Mouse (Mus musculus) stomach, postnatal 0 days (tissue): ENCODE results near the gene Ttc7. TPM values are rescaled to one million over a fixed set of nuclear protein-coding genes. Genes with fewer than 3 reads are reported as not detected.

Experiments used
- ATAC-seq: fragments of 200-750 bp; cut with Nextera tagmentation; 2 replicates; pipeline ENCODE4 v1.8.0; 2017; ENCODE audit not compliant: low FRiP score, low TSS enrichment
- DNase-seq: peaks from one replicate; pipeline ENCODE4 v3.0.0-alpha.2; 2016; ENCODE audit warnings: low spot score
- H3K27ac ChIP-seq: fragments of 300-500 bp; sonication (generic); replicated peaks from 2 replicates; pipeline ENCODE4 v1.5.1; 2014; ENCODE audit warnings: mild to moderate bottlenecking, control low read depth
- H3K27me3 ChIP-seq: fragments of 300-500 bp; sonication (generic); 2 replicates; pipeline ENCODE4 v1.6.1; 2014; ENCODE audit warnings: low read length; ENCODE audit not compliant: control insufficient read depth, insufficient read depth
- H3K36me3 ChIP-seq: fragments of 300-500 bp; sonication (generic); 2 replicates; pipeline ENCODE4 v1.6.1; 2014; ENCODE audit warnings: low read length, mixed read lengths; ENCODE audit not compliant: control insufficient read depth, insufficient read depth
- H3K4me1 ChIP-seq: fragments of 300-500 bp; sonication (generic); replicated peaks from 2 replicates; pipeline ENCODE4 v1.6.1; 2014; ENCODE audit warnings: antibody characterized with exemption; ENCODE audit not compliant: control insufficient read depth, insufficient read depth
- H3K4me2 ChIP-seq: fragments of 300-500 bp; sonication (generic); replicated peaks from 2 replicates; pipeline ENCODE4 v1.6.1; 2014; ENCODE audit warnings: low read depth, mild to moderate bottlenecking, control low read depth, moderate library complexity
- H3K4me3 ChIP-seq: fragments of 300-500 bp; sonication (generic); 2 replicates; pipeline ENCODE4 v1.5.1; 2014; ENCODE audit warnings: low read depth, low read length, control low read depth
- H3K9ac ChIP-seq: fragments of 300-500 bp; sonication (generic); 2 replicates; pipeline ENCODE4 v1.6.1; 2014; ENCODE audit warnings: mild to moderate bottlenecking, low read length, control low read depth, mixed read lengths
- H3K9me3 ChIP-seq: fragments of 300-500 bp; sonication (generic); 2 replicates; pipeline ENCODE4 v1.6.1; 2016; ENCODE audit warnings: low read length; ENCODE audit not compliant: control insufficient read depth
- CTCF ChIP-seq: IDR thresholded peaks from 2 replicates; pipeline ENCODE4 v1.5.1; 2016; ENCODE audit warnings: antibody characterized with exemption, low read depth, mild to moderate bottlenecking, moderate library complexity
- EP300 ChIP-seq: optimal IDR thresholded peaks from 2 replicates; pipeline ENCODE3; 2016; ENCODE audit warnings: antibody characterized with exemption
- WGBS: fragments of 180-500 bp; shearing (Covaris S2); extraction: QIAGEN DNeasy Blood & Tissue Kit; methylation state at CpG from one replicate; pipeline ENCODE4 v1.1.7; 2014; 5-methylcytosine and 5-hydroxymethylcytosine counted together
- polyA plus RNA-seq: library from polyadenylated mRNA; unstranded; fragments of >200 nt; fragmentation: Nextera tagmentation; extraction: Ambion mirVana; gene quantifications from 2 replicates; pipeline ENCODE4 v1.2.1, GENCODE M21; 2015

The Ttc7 gene
- polyA plus RNA-seq, 1 experiment from 2014 or later = 21.2 TPM

DNA sequence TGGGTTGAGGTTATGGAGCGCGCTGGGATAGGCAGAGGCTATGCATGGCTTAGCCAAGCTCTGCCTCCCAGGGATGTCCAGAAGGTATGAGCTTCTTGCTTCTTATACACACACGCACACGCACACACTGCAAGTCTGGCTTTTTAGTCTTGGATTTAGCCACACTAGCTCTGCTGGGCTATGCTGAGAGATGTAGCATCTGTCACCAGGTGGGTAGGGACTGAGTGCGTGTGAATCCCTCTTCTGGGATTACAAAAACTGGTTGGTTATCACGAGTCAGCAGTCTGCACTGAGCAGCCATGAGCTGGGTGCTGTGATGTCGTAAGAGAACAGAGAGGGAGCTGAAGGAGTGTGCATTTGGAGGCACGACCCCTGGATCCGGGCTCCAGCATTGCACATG lies 40.5 kb downstream of the Ttc7 start:
- no peak for TF ChIP-seq EP300
- no peak for TF ChIP-seq CTCF
- no peak overlapping the region for H3K9ac ChIP-seq
- 88% methylated on average over 9 of the region's 9 CpGs for WGBS

DNA sequence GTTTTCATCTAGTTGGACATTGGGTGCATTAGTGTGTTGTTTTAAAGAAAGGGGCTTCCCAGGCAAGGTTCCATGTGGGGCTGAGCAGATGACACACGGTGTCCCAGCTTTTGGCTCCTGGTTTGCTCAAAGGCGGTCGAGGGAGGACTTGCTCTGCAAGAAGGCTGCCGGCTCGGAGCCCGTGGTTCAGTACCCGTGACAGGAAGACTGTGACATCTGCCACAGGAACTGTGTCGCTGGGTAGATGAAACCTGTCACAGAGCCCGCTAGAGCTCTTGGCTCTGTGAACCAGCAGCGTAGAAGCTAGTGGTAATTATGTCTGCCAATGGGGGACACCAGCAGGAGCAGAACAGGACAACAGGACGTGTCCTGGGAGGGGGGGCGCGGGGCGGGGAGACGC lies 42.8 kb downstream of the Ttc7 start:
- Histone ChIP-seq H3K4me1 (no peaks in the 10 kb centered on the region), H3K36me3 (no peaks in the 10 kb centered on the region; the same call in 1 of the 2 replicates), H3K9ac (no peak overlapping the region), H3K4me3 (no peak overlapping the region), H3K27me3 (no peaks in the 10 kb centered on the region), H3K27ac (no peak overlapping the region), H3K4me2 (no peak overlapping the region), H3K9me3 (no peaks in the 10 kb centered on the region)
- WGBS = 82% methylated on average over 15 of the region's 15 CpGs
- DNase-seq (no peak), ATAC-seq (no peak)
- TF ChIP-seq EP300 (no peak), CTCF (no peak)

More for the DNA sequence above, 40.5 kb downstream of the Ttc7 start:
- Histone ChIP-seq H3K4me1 (no peaks in the 10 kb centered on the region), H3K4me3 (no peak overlapping the region), H3K9me3 (no peaks in the 10 kb centered on the region), H3K27ac (no peak overlapping the region), H3K36me3 (no peaks in the 10 kb centered on the region; the same call in 1 of the 2 replicates), H3K27me3 (no peaks in the 10 kb centered on the region), H3K4me2 (no peak overlapping the region)
- ATAC-seq (no peak), DNase-seq (no peak)

DNA sequence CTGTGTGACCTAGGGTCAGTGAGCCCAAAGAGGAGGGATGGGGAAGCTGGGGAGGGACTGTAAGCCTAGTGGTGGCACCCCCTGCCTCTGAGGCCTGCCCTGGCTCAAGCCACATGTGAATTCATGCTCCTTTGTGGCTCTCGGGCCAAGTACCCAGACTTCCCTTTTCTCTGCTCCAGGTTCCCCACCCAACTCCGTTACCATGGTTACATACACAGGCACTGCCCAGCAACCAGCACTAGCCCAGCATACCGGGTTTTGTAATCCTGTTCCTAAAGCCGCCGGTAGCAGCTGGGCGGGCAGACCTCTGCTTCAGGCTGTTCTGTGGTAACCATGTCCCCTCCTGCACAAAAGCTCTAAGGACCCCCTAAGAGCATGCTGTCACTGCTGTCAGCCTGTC lies 44.3 kb downstream of the Ttc7 start:
- ATAC-seq (peak; percentile 58), DNase-seq (no peak)
- WGBS = 25% methylated on average over 6 of the region's 6 CpGs
- Histone ChIP-seq H3K4me2 (no peak overlapping the region), H3K4me1 (no peaks in the 10 kb centered on the region), H3K4me3 (no peak overlapping the region), H3K27me3 (no peaks in the 10 kb centered on the region), H3K36me3 (no peaks in the 10 kb centered on the region; the same call in 1 of the 2 replicates), H3K9me3 (no peaks in the 10 kb centered on the region), H3K27ac (no peak overlapping the region), H3K9ac (no peak overlapping the region)
- no peak for TF ChIP-seq EP300
- no peak for TF ChIP-seq CTCF

DNA sequence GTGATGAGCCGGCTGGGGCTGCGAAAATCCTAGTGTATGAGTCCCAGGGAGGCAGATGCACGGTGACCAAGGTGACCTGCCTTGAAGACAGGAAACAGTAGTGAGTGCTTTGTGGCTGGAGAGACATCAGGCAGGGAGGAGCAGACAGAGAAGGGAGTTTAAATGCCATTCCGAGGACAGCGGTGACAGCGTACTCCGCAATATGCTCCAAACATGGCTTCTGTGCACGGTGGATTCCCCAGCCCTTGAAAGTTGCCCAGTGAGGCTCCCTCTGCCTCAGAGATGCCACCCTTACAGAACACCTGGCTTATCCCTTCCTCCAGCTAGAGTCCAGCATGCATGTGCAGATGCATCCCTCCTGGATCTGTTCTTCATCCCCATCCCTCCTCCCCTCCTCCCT lies 45.0 kb downstream of the Ttc7 start:
- ATAC-seq = no peak
- 67% methylated on average over 8 of the region's 8 CpGs for WGBS
- H3K4me3 ChIP-seq = no peak overlapping the region
- H3K4me1 ChIP-seq = no peaks in the 10 kb centered on the region
- no peaks in the 10 kb centered on the region for H3K9me3 ChIP-seq
- H3K36me3 ChIP-seq = no peaks in the 10 kb centered on the region
- H3K9ac ChIP-seq = no peak overlapping the region
- H3K4me2 ChIP-seq = no peak overlapping the region
- no peaks in the 10 kb centered on the region for H3K27me3 ChIP-seq
- no peak for TF ChIP-seq EP300
- no peak for TF ChIP-seq CTCF
- no peak overlapping the region for H3K27ac ChIP-seq
- DNase-seq = no peak

DNA sequence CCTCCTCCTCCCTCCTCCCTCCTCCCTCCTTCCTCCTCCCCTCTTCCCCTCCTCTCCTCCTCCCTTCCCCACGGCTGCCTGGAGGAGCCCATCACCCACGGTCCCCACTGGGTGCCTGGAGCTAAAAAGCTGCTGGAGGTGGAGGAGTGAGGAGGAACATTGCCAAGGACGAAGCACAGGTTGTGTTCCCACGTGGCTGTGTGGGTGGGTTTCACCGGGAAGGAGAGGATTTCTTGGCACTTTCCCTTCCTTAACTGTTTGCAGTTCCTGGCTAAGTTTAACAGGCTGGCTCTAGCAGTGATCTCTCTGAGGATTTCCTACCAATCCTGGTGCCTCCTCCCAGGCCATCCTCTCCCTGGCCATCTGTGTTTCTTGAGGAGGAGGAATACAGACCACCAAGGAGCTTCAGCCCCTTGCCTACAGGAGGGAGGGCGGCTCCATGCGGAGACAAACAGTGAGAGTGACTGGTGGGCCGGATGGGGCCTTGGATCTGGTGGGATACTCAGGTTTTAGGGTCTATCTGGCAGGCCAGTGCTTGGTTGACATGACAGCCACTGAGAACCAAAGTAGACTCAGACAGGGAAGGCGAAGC lies 45.6 kb downstream of the Ttc7 start:
- no peaks in the 10 kb centered on the region for H3K36me3 ChIP-seq
- H3K4me1 ChIP-seq = no peaks in the 10 kb centered on the region
- no peak overlapping the region; the same call in 1 of the 2 replicates for H3K9ac ChIP-seq
- no peak overlapping the region for H3K27ac ChIP-seq
- DNase-seq = no peak
- H3K27me3 ChIP-seq = no peaks in the 10 kb centered on the region
- H3K9me3 ChIP-seq = no peaks in the 10 kb centered on the region
- ATAC-seq = no peak
- TF ChIP-seq CTCF = no peak
- TF ChIP-seq EP300 = no peak
- no peak overlapping the region for H3K4me2 ChIP-seq
- WGBS = 58% methylated on average over 7 of the region's 9 CpGs
- H3K4me3 ChIP-seq = no peak overlapping the region

DNA sequence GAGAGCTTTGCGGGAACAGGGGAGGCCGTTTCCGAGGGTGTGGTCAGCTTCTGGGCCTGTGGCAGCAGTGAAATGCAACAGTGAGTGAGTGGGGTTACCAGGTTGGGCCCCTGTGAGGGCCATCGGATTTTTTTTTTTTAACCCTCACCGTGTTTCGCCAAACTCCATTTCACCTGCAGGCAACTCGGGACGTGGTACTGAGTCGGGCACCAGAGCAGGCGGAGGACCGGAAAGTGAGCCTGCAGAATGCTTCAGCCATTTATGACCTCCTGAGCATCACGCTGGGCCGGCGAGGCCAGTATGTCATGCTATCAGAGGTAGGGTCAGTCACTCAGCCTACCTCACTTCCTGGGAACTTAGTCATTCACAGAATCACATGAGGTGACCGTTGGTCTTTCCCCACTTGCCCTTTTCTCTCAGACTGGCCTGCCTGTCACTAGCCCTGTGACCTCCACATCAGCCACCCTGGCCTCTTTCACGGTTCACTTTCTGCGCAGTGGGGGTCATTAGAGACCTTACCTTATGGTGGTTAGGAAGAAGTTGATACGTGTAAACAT lies 46.5 kb downstream of the Ttc7 start:
- ATAC-seq (no peak), DNase-seq (no peak)
- no peaks in the 10 kb centered on the region for H3K36me3 ChIP-seq
- no peak overlapping the region for H3K9ac ChIP-seq
- TF ChIP-seq EP300 = no peak
- TF ChIP-seq CTCF = no peak
- 86% methylated on average over 18 of the region's 18 CpGs for WGBS
- H3K4me1 ChIP-seq = no peaks in the 10 kb centered on the region
- no peak overlapping the region for H3K4me2 ChIP-seq
- no peak overlapping the region for H3K4me3 ChIP-seq
- H3K9me3 ChIP-seq = no peaks in the 10 kb centered on the region
- no peaks in the 10 kb centered on the region for H3K27me3 ChIP-seq
- H3K27ac ChIP-seq = no peak overlapping the region
